Mouse (Mus musculus) erythroblast, embryonic 14.5 days (primary cell): Measurements from ENCODE around the gene Iqsec2.

Experiments
- GATA1 ChIP-seq: IDR thresholded peaks from 2 replicates; pipeline ENCODE4 v1.6.1; 2012; ENCODE audit warnings: low read length, inconsistent platforms, mixed read lengths
- TAL1 ChIP-seq: IDR thresholded peaks from 3 replicates; pipeline ENCODE4 v1.6.1; 2012; ENCODE audit warnings: low read length, inconsistent platforms, mixed read lengths

GRCm38 (mm10) chrX:152147451-152148116, 3.5 kb downstream of the Iqsec2 start:
- TF ChIP-seq GATA1 (no peak), TAL1 (no peak)
